Mouse (Mus musculus) hindbrain, embryonic 14.5 days (tissue): ENCODE data around the gene Tpsg1. TPM values are rescaled to one million over a fixed set of nuclear protein-coding genes. Genes with fewer than 3 reads are reported as not detected.

Source experiments
- ATAC-seq: fragments of 200-750 bp; cut with Nextera tagmentation; 2 replicates; pipeline ENCODE4 v1.8.0; 2017; ENCODE audit warnings: moderate number of reproducible peaks, mild to moderate bottlenecking, moderate TSS enrichment, moderate library complexity; ENCODE audit not compliant: low FRiP score
- DNase-seq: peaks from one replicate; pipeline ENCODE4 v3.0.0-alpha.2; 2015; ENCODE audit warnings: low spot score
- H3K27ac ChIP-seq: fragments of 300-500 bp; sonication (generic); 2 replicates; pipeline ENCODE4 v1.5.1; 2014; ENCODE audit warnings: mild to moderate bottlenecking, moderate library complexity
- H3K27me3 ChIP-seq: fragments of 300-500 bp; sonication (generic); 2 replicates; pipeline ENCODE4 v1.6.1; 2014; ENCODE audit warnings: mild to moderate bottlenecking, low read length, mixed read lengths; ENCODE audit not compliant: control insufficient read depth, insufficient read depth
- H3K36me3 ChIP-seq: fragments of 300-500 bp; sonication (generic); replicated peaks from 2 replicates; pipeline ENCODE4 v1.6.1; 2014; ENCODE audit not compliant: control insufficient read depth, insufficient read depth
- H3K4me1 ChIP-seq: fragments of 300-500 bp; sonication (generic); replicated peaks from 2 replicates; pipeline ENCODE4 v1.6.1; 2014; ENCODE audit warnings: antibody characterized with exemption, low read length, mixed read lengths; ENCODE audit not compliant: control insufficient read depth, insufficient read depth
- H3K4me2 ChIP-seq: fragments of 300-500 bp; sonication (generic); replicated peaks from 2 replicates; pipeline ENCODE4 v1.6.1; 2014; ENCODE audit warnings: mild to moderate bottlenecking, moderate library complexity
- H3K4me3 ChIP-seq: fragments of 300-500 bp; sonication (generic); replicated peaks from 2 replicates; pipeline ENCODE4 v1.5.1; 2014; ENCODE audit warnings: mild to moderate bottlenecking, low read length
- H3K9ac ChIP-seq: fragments of 300-500 bp; sonication (generic); 2 replicates; pipeline ENCODE4 v1.6.1; 2014
- H3K9me3 ChIP-seq: fragments of 300-500 bp; sonication (generic); 2 replicates; pipeline ENCODE4 v1.6.1; 2016; ENCODE audit warnings: low read length; ENCODE audit not compliant: control insufficient read depth
- WGBS: fragments of 180-500 bp; shearing (Covaris S2); extraction: QIAGEN DNeasy Blood & Tissue Kit; methylation state at CpG from one replicate; pipeline ENCODE4 v1.1.7; 2014; 5-methylcytosine and 5-hydroxymethylcytosine counted together
- polyA plus RNA-seq: library from polyadenylated mRNA; unstranded; fragments of >200 nt; fragmentation: Nextera tagmentation; extraction: Ambion mirVana; gene quantifications from 2 replicates; pipeline ENCODE4 v1.2.1, GENCODE M21; 2014

Tpsg1 gene
- polyA plus RNA-seq, 1 experiment from 2014 or later = 1.2 TPM

DNA sequence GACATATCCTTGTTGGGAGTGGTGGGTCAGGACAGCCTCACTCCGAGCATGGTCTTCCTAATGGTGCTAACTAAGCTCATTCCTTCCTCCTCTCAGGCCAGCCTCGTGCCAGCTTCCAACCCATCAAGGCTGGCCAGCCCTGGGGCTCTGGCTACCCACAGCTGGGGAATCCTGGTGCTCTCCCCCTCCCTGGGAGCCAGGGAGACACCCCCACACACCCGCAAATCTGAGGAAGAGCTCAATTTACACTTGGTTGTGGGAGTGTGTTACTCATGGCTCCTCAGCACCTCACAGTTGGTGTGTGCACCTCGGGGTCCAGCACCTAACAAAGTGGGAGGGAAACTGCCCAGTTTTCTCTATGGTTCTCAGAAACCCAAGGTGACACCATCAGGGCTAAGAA, 42.2 kb downstream of the Tpsg1 start:
- H3K4me3 ChIP-seq = no peak overlapping the region
- peak overlapping the region; percentile 75 for H3K27ac ChIP-seq
- DNase-seq (no peak), ATAC-seq (no peak)
- H3K4me2 ChIP-seq = no peak overlapping the region
- peaks cover 67% of the 10 kb centered on the region for H3K4me1 ChIP-seq
- no peaks in the 10 kb centered on the region for H3K36me3 ChIP-seq
- no peaks in the 10 kb centered on the region for H3K9me3 ChIP-seq
- no peaks in the 10 kb centered on the region for H3K27me3 ChIP-seq
- peak overlapping the region; percentile 4; the same call in 1 of the 2 replicates for H3K9ac ChIP-seq
- 71% methylated on average over 4 of the region's 4 CpGs for WGBS

DNA sequence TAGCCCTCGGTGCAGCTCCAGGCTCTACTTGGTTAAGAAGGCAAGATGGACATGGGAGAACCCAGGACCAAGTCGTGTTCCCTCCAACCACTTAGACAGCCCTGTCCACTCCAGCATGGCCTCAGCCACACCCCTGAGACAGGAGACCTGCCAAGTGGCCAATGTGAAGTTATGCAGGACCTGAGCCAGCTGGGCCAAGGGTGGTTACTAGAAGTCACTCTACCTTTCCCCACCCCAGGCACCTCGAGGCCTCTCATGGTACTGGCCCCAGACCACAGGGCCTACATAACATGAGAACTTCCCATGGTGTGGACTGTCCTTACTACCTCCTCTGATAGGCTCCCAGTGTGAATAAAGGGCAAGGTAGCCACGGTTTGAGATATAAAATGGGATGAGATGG, 45.1 kb downstream of the Tpsg1 start:
- Histone ChIP-seq H3K9ac (no peak overlapping the region), H3K9me3 (no peaks in the 10 kb centered on the region), H3K4me3 (no peak overlapping the region), H3K4me2 (no peak overlapping the region), H3K27me3 (no peaks in the 10 kb centered on the region), H3K36me3 (no peaks in the 10 kb centered on the region), H3K4me1 (peaks cover 71% of the 10 kb centered on the region), H3K27ac (no peak overlapping the region)
- 73% methylated on average over 4 of the region's 4 CpGs for WGBS
- ATAC-seq (no peak), DNase-seq (no peak)

DNA sequence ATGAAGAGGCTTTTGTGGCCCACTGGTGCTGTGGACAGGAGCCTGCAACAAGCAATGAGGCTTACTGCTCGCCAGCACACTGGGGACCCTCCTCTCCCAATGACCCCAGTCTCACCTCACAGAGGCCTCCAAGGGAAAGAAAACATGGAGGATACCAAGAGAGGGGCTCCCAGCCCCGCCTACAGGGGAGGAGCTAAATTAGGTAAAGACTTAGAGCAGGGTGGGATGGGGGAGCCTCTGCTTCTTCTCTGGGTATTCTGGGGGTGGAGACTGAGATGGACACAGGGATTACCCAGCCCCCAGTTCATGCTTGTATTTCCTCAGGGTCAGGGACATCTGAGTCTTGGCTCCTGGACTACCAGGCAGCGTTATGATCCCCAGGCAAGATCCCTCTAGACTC, 45.8 kb downstream of the Tpsg1 start:
- Histone ChIP-seq H3K9ac (no peak overlapping the region), H3K36me3 (no peaks in the 10 kb centered on the region), H3K4me1 (peaks cover 71% of the 10 kb centered on the region), H3K4me2 (no peak overlapping the region), H3K27me3 (no peaks in the 10 kb centered on the region), H3K9me3 (no peaks in the 10 kb centered on the region), H3K27ac (no peak overlapping the region), H3K4me3 (no peak overlapping the region)
- DNase-seq = no peak
- WGBS = 37% methylated on average over 3 of the region's 3 CpGs
- ATAC-seq = no peak

DNA sequence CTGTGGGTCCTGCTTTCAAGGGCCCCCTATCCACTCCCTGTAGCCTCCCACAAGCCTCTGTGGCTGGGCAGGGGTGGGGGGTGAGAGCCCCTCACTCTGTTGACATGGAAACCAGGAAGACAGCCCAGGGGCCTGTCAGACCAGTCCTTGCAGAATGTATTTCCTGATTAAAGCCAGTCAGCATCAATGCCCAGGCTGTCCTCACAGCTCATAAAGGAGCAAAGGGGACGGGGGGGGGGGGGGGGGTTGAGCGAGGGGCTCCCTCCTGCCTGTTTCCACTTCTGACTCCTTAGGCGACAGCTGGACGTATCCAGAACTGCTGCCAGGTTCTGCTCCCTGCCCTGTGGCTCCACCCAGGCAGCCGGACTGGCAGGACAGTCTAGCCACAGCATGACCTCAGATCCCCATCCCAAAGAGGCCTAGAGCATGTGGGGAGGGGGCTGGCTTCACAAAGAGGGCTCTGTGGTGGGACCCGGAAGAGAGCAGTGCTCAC, 46.4 kb downstream of the Tpsg1 start:
- DNase-seq (no peak), ATAC-seq (peak; percentile 19; the same call in 1 of the 2 replicates)
- H3K4me2 ChIP-seq = 0 out of 2 replicates have a peak overlapping the region, but pooled peaks have one; percentile 8

DNA sequence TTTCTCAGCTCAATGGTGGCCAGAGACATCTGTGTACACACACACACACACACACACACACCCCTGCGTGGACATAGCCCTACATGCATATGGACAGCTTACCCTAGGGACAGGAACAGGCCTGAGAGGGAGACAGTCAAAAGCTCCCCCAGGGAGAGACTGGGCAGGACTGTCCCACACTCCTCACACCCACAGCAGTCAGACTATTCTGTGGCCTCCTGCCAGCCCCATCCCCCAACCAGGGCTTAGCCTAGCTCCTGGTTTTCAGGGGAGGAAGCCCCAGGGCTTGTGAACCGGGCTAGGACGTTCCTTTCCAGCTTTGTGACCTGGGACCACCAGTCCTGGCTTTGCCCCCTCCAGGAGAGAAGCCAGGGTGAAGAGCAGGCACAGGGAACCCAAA, 47.1 kb downstream of the Tpsg1 start:
- H3K9ac ChIP-seq = no peak overlapping the region; the same call in 1 of the 2 replicates

More for the DNA sequence above, 46.4 kb downstream of the Tpsg1 start:
- Histone ChIP-seq H3K27ac (0 out of 2 replicates have a peak overlapping the region, but pooled peaks have one; percentile 44), H3K36me3 (no peaks in the 10 kb centered on the region), H3K9ac (no peak overlapping the region; the same call in 1 of the 2 replicates), H3K4me3 (no peak overlapping the region), H3K9me3 (no peaks in the 10 kb centered on the region), H3K27me3 (no peaks in the 10 kb centered on the region), H3K4me1 (peaks cover 66% of the 10 kb centered on the region)
- 2% methylated on average over 6 of the region's 6 CpGs for WGBS

DNA sequence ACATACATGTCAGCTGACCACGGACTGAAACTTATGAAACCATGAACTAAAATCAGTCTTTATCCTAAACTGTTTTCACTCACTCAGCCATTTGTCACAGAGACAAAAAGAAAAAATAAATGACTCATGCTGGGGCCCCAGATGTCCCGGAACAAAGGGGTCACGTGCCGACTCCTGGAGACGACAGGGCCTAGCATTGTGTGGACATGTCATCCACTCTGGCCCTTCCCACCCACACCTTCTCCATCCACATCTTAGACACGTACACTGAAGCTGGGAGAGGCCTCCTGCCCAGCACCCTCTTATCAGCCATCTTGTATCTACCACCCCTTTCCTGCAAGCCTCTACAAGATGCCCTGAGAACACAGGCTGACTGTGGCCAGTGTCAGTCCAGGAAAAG, 48.9 kb downstream of the Tpsg1 start:
- H3K4me1 ChIP-seq = peaks cover 55% of the 10 kb centered on the region
- no peak overlapping the region for H3K27ac ChIP-seq
- ATAC-seq (no peak), DNase-seq (no peak)
- WGBS = 44% methylated on average over 6 of the region's 6 CpGs
- no peaks in the 10 kb centered on the region for H3K27me3 ChIP-seq
- H3K9ac ChIP-seq = no peak overlapping the region
- H3K4me3 ChIP-seq = no peak overlapping the region
- H3K36me3 ChIP-seq = no peaks in the 10 kb centered on the region; the same call in 1 of the 2 replicates
- H3K4me2 ChIP-seq = no peak overlapping the region
- H3K9me3 ChIP-seq = no peaks in the 10 kb centered on the region

More for the DNA sequence above, 47.1 kb downstream of the Tpsg1 start:
- Histone ChIP-seq H3K9me3 (no peaks in the 10 kb centered on the region), H3K4me2 (no peak overlapping the region), H3K27ac (no peak overlapping the region), H3K27me3 (no peaks in the 10 kb centered on the region), H3K4me3 (no peak overlapping the region), H3K4me1 (peaks cover 59% of the 10 kb centered on the region), H3K36me3 (no peaks in the 10 kb centered on the region; the same call in 1 of the 2 replicates)
- ATAC-seq = 0 out of 2 replicates have a peak, but pooled peaks have one; percentile 16
- DNase-seq = no peak
- 9% methylated on average over 3 of the region's 3 CpGs for WGBS

DNA sequence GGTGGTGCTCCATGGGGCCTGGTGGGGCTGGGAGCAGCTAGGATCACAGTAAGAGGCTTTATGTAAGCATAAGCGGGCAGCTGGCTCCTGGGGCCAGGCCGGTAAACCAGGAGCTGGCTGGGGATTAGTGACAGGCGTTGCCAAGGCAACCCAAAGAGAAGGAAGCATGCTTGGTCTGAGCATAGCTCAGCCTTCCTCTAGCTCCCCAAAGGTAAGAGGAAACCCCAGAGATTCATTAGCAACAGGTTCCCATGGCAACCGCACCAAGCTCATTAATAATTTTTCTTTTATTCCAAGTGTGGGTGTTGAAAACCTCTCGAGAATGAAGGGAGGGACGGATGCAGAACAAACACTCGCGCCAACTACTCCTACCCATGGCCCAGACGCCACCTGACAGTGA, 49.9 kb downstream of the Tpsg1 start:
- no peak overlapping the region for H3K9ac ChIP-seq
- H3K9me3 ChIP-seq = no peaks in the 10 kb centered on the region
- ATAC-seq = peak; percentile 47; the same call in 1 of the 2 replicates
- H3K4me1 ChIP-seq = peaks cover 53% of the 10 kb centered on the region
- H3K4me3 ChIP-seq = no peak overlapping the region
- DNase-seq = peak; percentile 59
- peak overlapping the region; percentile 62 for H3K27ac ChIP-seq
- H3K27me3 ChIP-seq = no peaks in the 10 kb centered on the region
- 15% methylated on average over 9 of the region's 9 CpGs for whole genome bisulfite sequencing
- no peak overlapping the region for H3K4me2 ChIP-seq
- no peaks in the 10 kb centered on the region; the same call in 1 of the 2 replicates for H3K36me3 ChIP-seq

DNA sequence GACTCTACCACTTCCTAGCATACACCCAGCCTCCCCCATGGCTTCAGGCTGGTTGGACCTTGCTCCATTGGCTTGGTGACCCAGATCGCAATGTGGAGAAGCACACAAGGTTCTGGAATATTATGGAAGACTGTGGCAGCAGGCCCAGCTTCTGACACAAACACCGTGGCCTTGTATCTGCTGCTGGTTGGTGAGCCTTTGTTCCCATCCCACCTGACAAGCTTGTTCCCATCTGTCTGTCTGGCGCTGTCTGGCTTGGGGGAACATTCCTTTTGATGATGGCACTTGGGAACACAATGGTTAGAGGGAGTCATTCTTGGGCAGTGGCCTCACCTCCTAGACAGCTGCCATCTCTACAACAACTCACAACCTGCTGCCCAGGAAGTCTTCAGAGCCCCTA, 51.9 kb downstream of the Tpsg1 start:
- H3K27ac ChIP-seq = no peak overlapping the region
- no peaks in the 10 kb centered on the region for H3K27me3 ChIP-seq
- H3K36me3 ChIP-seq = no peaks in the 10 kb centered on the region; the same call in 1 of the 2 replicates
- no peak overlapping the region for H3K9ac ChIP-seq
- DNase-seq = no peak
- peaks cover 40% of the 10 kb centered on the region for H3K4me1 ChIP-seq
- H3K4me2 ChIP-seq = no peak overlapping the region
- no peak for ATAC-seq
- no peaks in the 10 kb centered on the region for H3K9me3 ChIP-seq
- no peak overlapping the region for H3K4me3 ChIP-seq
- WGBS = 81% methylated on average over 3 of the region's 3 CpGs
